Mouse (Mus musculus) neural tube, embryonic 11.5 days (tissue): Measurements from ENCODE around the gene Tmem222. TPM values are rescaled to one million over a fixed set of nuclear protein-coding genes. Genes with fewer than 3 reads are reported as not detected.

Source experiments
- ATAC-seq: fragments of 200-750 bp; cut with Nextera tagmentation; 2 replicates; pipeline ENCODE4 v1.8.0; 2017; ENCODE audit warnings: moderate number of reproducible peaks, mild to moderate bottlenecking, moderate TSS enrichment, moderate library complexity; ENCODE audit not compliant: insufficient read depth, low FRiP score, low TSS enrichment
- DNase-seq: peaks from one replicate; pipeline ENCODE4 v3.0.0-alpha.2; 2015; ENCODE audit warnings: low spot score
- H3K27ac ChIP-seq: fragments of 300-500 bp; sonication (generic); 2 replicates; pipeline ENCODE4 v1.5.1; 2014; ENCODE audit warnings: low read depth, mild to moderate bottlenecking, low read length
- H3K27me3 ChIP-seq: fragments of 300-500 bp; sonication (generic); 2 replicates; pipeline ENCODE4 v1.6.1; 2014; ENCODE audit warnings: mild to moderate bottlenecking, low read length, mixed read lengths; ENCODE audit not compliant: control insufficient read depth, insufficient read depth
- H3K36me3 ChIP-seq: fragments of 300-500 bp; sonication (generic); 2 replicates; pipeline ENCODE4 v1.6.1; 2014; ENCODE audit warnings: mild to moderate bottlenecking, low read length, moderate library complexity, mixed read lengths; ENCODE audit not compliant: control insufficient read depth, insufficient read depth
- H3K4me1 ChIP-seq: fragments of 300-500 bp; sonication (generic); 2 replicates; pipeline ENCODE4 v1.6.1; 2014; ENCODE audit warnings: low read length, mixed read lengths; ENCODE audit not compliant: control insufficient read depth, insufficient read depth
- H3K4me2 ChIP-seq: fragments of 300-500 bp; sonication (generic); 2 replicates; pipeline ENCODE4 v1.6.1; 2014; ENCODE audit warnings: low read depth, mild to moderate bottlenecking, moderate library complexity
- H3K4me3 ChIP-seq: fragments of 300-500 bp; sonication (generic); 2 replicates; pipeline ENCODE4 v1.5.1; 2014; ENCODE audit warnings: low read depth, low read length
- H3K9ac ChIP-seq: fragments of 300-500 bp; sonication (generic); 2 replicates; pipeline ENCODE4 v1.6.1; 2014; ENCODE audit warnings: mild to moderate bottlenecking, low read length
- H3K9me3 ChIP-seq: fragments of 300-500 bp; sonication (generic); 2 replicates; pipeline ENCODE4 v1.6.1; 2016; ENCODE audit warnings: low read length; ENCODE audit not compliant: control insufficient read depth
- WGBS: fragments of 180-500 bp; shearing (Covaris S2); extraction: QIAGEN DNeasy Blood & Tissue Kit; methylation state at CpG from one replicate; pipeline ENCODE4 v1.1.7; 2014; 5-methylcytosine and 5-hydroxymethylcytosine counted together
- polyA plus RNA-seq: library from polyadenylated mRNA; unstranded; fragments of >200 nt; fragmentation: Nextera tagmentation; extraction: Ambion mirVana; gene quantifications from 2 replicates; pipeline ENCODE4 v1.2.1, GENCODE M21; 2014

Tmem222 gene
- polyA plus RNA-seq, 1 experiment from 2014 or later: 91.0 TPM

DNA sequence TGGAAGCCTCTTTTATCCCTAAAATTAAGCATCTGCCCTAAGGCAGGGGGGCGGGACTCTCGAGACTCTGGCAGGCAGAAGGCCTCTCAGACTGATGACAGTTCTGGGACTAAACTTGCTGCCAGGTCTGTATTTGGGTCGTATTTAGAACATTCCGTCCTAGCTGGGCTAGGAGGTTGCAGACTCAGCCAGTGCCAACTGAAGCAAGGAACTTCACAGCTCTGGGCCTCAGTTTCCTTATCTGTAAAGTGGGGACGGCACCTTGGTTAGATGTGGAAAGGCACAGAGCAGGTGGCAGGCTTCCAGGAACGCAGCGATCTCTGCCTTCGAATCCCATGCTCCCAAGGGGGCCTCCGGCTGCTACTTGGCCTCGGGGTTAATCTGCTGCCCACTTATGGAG lies 51.5 kb downstream of the Tmem222 start:
- H3K9ac ChIP-seq: no peak overlapping the region
- no peaks in the 10 kb centered on the region for H3K4me1 ChIP-seq
- 0 out of 2 replicates have a peak, but pooled peaks cover 8% of the 10 kb centered on the region for H3K27me3 ChIP-seq
- no peak for ATAC-seq
- WGBS: 80% methylated on average over 10 of the region's 10 CpGs
- H3K4me2 ChIP-seq: no peak overlapping the region
- no peak for DNase-seq
- no peaks in the 10 kb centered on the region for H3K9me3 ChIP-seq
- H3K4me3 ChIP-seq: no peak overlapping the region
- H3K36me3 ChIP-seq: no peaks in the 10 kb centered on the region
- no peak overlapping the region for H3K27ac ChIP-seq

DNA sequence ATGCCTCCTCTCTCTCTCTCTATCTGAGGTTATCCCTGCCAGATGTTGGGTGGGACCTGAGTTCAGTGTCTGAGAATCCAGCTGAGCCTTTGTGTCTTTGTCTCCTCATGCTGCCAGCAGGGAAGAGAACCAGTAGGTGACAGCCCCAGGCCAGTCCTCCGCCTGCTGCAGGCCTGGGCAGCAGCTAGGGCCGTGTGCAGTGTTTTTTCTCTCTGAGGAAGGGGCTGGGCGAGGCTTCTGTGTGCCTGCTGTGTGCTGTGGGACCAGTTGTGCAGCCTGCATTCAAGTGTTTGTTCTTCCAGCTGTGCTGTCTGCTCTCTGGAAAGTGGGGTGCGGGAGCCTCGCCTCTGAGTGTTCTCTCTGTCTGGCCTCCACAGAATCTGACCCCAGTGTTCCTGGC lies 53.7 kb downstream of the Tmem222 start:
- Histone ChIP-seq H3K36me3 (no peaks in the 10 kb centered on the region), H3K4me3 (no peak overlapping the region), H3K4me1 (no peaks in the 10 kb centered on the region), H3K9ac (no peak overlapping the region), H3K27ac (no peak overlapping the region), H3K27me3 (peaks cover 11% of the 10 kb centered on the region; the same call in 1 of the 2 replicates), H3K4me2 (no peak overlapping the region), H3K9me3 (no peaks in the 10 kb centered on the region)
- no peak for DNase-seq
- WGBS: 42% methylated on average over 5 of the region's 5 CpGs
- no peak for ATAC-seq

DNA sequence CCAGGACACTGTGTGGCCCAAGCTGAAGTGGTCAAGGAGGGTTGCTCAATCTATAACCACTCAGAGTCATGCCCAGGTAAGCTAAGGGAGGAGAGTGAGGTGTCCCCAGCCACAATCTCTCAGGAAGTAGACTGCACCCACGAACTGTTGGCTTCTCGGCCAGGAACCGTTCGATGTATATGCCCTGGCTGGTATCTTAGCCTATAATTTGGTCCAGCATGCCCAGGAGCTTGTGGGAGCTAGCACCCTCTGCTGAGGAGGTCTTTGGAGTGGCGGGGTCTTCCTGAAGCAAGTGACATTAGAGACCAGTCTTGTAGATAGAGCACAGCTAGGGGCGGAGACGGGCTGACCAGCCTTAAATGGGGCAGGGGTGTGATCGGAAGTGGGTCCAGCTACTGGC lies 55.9 kb downstream of the Tmem222 start:
- WGBS: 82% methylated on average over 8 of the region's 8 CpGs
- Histone ChIP-seq H3K9ac (no peak overlapping the region), H3K4me3 (no peak overlapping the region), H3K4me2 (no peak overlapping the region), H3K9me3 (no peaks in the 10 kb centered on the region), H3K36me3 (no peaks in the 10 kb centered on the region), H3K27ac (no peak overlapping the region), H3K4me1 (no peaks in the 10 kb centered on the region), H3K27me3 (peaks cover 11% of the 10 kb centered on the region; the same call in 1 of the 2 replicates)
- no peak for DNase-seq
- ATAC-seq: no peak

DNA sequence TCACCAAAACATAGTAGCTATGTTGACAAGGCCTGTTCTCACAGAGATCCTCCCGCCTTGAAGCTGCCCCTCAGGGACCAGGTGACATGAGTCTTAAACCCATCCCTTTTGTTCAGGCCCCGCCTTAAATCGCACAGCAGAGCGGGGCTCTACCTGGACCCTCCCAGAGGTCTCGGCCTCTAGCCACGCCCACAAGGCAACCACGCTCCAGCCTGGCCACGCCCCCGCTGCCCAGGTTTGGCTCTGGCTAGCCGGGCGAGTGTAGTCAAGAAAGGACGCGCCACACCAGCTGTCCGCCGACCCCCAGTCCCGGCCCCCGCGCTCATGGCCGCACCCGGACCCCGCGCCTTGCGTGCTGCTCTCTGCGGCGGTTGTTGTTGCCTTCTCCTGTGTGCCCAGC lies 56.9 kb downstream of the Tmem222 start:
- H3K4me1 ChIP-seq: no peaks in the 10 kb centered on the region
- H3K27me3 ChIP-seq: peaks cover 11% of the 10 kb centered on the region; the same call in 1 of the 2 replicates
- peak overlapping the region; percentile 40 for H3K4me2 ChIP-seq
- ATAC-seq (no peak), DNase-seq (no peak)
- H3K4me3 ChIP-seq: peak overlapping the region; percentile 21; the same call in 1 of the 2 replicates
- 1% methylated on average over 25 of the region's 25 CpGs for WGBS
- 0 out of 2 replicates have a peak overlapping the region, but pooled peaks have one; percentile 5 for H3K9ac ChIP-seq
- no peaks in the 10 kb centered on the region for H3K36me3 ChIP-seq
- no peak overlapping the region for H3K27ac ChIP-seq
- H3K9me3 ChIP-seq: no peaks in the 10 kb centered on the region

DNA sequence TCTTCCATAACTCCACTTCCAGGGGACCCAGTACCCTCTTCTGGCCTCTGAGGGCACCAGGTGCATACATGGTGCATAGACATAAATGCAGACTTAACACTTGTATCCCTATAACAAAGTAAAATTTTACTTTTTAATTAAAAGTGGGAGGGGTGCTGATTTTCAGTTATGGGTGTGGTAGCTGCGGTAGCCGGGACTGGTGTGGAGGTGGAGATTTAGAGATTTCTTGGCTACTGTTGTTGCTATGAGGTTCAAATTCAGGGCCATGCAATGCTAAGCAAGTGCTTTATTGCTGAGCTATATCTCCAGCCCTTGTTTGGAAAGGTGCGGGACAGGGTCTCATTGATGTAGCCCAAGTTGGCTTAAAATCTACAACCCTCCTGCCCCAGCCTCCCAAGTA lies 58.8 kb downstream of the Tmem222 start:
- Histone ChIP-seq H3K4me3 (no peak overlapping the region), H3K27me3 (peaks cover 15% of the 10 kb centered on the region; the same call in 1 of the 2 replicates), H3K4me1 (no peaks in the 10 kb centered on the region), H3K4me2 (no peak overlapping the region), H3K36me3 (no peaks in the 10 kb centered on the region), H3K9me3 (no peaks in the 10 kb centered on the region), H3K9ac (no peak overlapping the region), H3K27ac (no peak overlapping the region)
- 94% methylated on average over 3 of the region's 3 CpGs for WGBS
- DNase-seq (no peak), ATAC-seq (no peak)

DNA sequence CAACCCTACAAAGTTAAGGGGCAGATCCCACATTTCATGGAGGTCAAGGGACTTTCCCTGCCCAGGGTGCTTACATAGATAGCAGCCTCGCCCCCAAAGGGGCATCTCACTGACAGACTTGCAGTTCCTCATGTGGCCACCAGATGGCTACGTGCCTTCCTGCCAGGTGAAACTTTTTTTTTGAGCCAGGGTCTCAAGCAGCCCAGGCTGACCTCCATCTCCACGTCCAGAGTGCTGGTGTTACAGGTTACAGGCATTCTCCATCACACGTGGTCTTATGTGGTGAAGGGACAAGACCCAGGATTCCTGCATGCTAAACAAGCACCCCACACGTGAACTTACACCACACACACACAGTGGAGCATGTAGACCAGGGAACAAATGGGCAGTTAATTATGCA lies 60.0 kb downstream of the Tmem222 start:
- Histone ChIP-seq H3K27ac (no peak overlapping the region), H3K36me3 (no peaks in the 10 kb centered on the region), H3K4me3 (no peak overlapping the region), H3K4me2 (no peak overlapping the region), H3K9me3 (no peaks in the 10 kb centered on the region), H3K9ac (no peak overlapping the region), H3K4me1 (0 out of 2 replicates have a peak, but pooled peaks cover 5% of the 10 kb centered on the region), H3K27me3 (peaks cover 19% of the 10 kb centered on the region)
- ATAC-seq (no peak), DNase-seq (peak; percentile 76)
- WGBS: under 1% methylated on average over 5 of the region's 5 CpGs

Other genes with a start within 250 kb of the Tmem222 start
- gene Wasf2, start 147.3 kb downstream of the Tmem222 start, polyA plus RNA-seq: 33.0 and 39.0 TPM in 2 replicates
- gene Cd164l2, start 65.7 kb downstream of the Tmem222 start, polyA plus RNA-seq: 0.32 and 0.62 TPM in 2 replicates
- 0.45 and 0.49 TPM in 2 replicates for gene Gpr3, start 65.3 kb downstream of the Tmem222 start, polyA plus RNA-seq
- gene Map3k6, start 37.0 kb downstream of the Tmem222 start, polyA plus RNA-seq: 1.5 and 2.7 TPM in 2 replicates
- 1.2 and 1.4 TPM in 2 replicates for gene Sytl1, start 14.7 kb downstream of the Tmem222 start, polyA plus RNA-seq
- gene Wdtc1, start 75.7 kb upstream of the Tmem222 start, polyA plus RNA-seq: 26.4 and 27.0 TPM in 2 replicates
- gene Slc9a1, start 91.9 kb upstream of the Tmem222 start, polyA plus RNA-seq: 6.9 TPM in 2 replicates
- gene Tent5b, start 202.3 kb upstream of the Tmem222 start, polyA plus RNA-seq: 0.20 and 0.38 TPM in 2 replicates
- gene Trnp1, start 220.8 kb upstream of the Tmem222 start, polyA plus RNA-seq: 2.0 and 2.7 TPM in 2 replicates
- 1.4 and 2.1 TPM in 2 replicates for gene Kdf1, start 241.2 kb upstream of the Tmem222 start, polyA plus RNA-seq